Mouse (Mus musculus): Measurements from ENCODE around the gene Gm11564. TPM values are rescaled to one million over a fixed set of nuclear protein-coding genes. Genes with fewer than 3 reads are reported as not detected.

The Gm11564 gene
- polyA plus RNA-seq, 1 experiment: not detected

Other genes with a start within 250 kb of the Gm11564 start
- gene Krtap3-1, start 249.0 kb downstream of the Gm11564 start, polyA plus RNA-seq (2012; rRNA removed): 0.30 and 0.55 TPM in 2 replicates
- gene Krtap1-5, start 234.7 kb downstream of the Gm11564 start, polyA plus RNA-seq (2012; rRNA removed): not detected in 2 replicates
- not detected in 2 replicates for gene Krtap1-4, start 232.0 kb downstream of the Gm11564 start, polyA plus RNA-seq (2012; rRNA removed)
- gene Krtap1-3, start 224.3 kb downstream of the Gm11564 start, polyA plus RNA-seq (2012; rRNA removed): not detected in 2 replicates
- not detected in 2 replicates for gene Krtap9-3, start 217.6 kb downstream of the Gm11564 start, polyA plus RNA-seq (2012; rRNA removed)
- 0.21 TPM in 1 of 2 replicates, not detected in the other for gene Gm11938, start 212.4 kb downstream of the Gm11564 start, polyA plus RNA-seq (2012; rRNA removed)
- not detected in 2 replicates for gene Gm11937, start 205.5 kb downstream of the Gm11564 start, polyA plus RNA-seq (2012; rRNA removed)
- gene Krtap2-4, start 200.8 kb downstream of the Gm11564 start, polyA plus RNA-seq (2012; rRNA removed): 0.22 TPM in 1 of 2 replicates, not detected in the other
- gene Gm11562, start 195.2 kb downstream of the Gm11564 start, polyA plus RNA-seq (2012; rRNA removed): 0.26 TPM in 1 of 2 replicates, not detected in the other
- gene Krtap4-1, start 187.4 kb downstream of the Gm11564 start, polyA plus RNA-seq (2012; rRNA removed): not detected in 2 replicates
- gene Krtap4-2, start 180.6 kb downstream of the Gm11564 start, polyA plus RNA-seq (2012; rRNA removed): not detected in 2 replicates
- gene Krtap4-7, start 171.6 kb downstream of the Gm11564 start, polyA plus RNA-seq (2012; rRNA removed): not detected in 2 replicates
- not detected in 2 replicates for gene Gm11555, start 165.4 kb downstream of the Gm11564 start, polyA plus RNA-seq (2012; rRNA removed)
- gene Gm11563, start 156.7 kb downstream of the Gm11564 start, polyA plus RNA-seq (2012; rRNA removed): not detected in 2 replicates
- gene Krtap4-6, start 149.7 kb downstream of the Gm11564 start, polyA plus RNA-seq (2012; rRNA removed): not detected in 2 replicates
- not detected in 2 replicates for gene Gm14190, start 124.9 kb downstream of the Gm11564 start, polyA plus RNA-seq (2012; rRNA removed)
- gene Gm14180, start 81.4 kb downstream of the Gm11564 start, polyA plus RNA-seq (2012; rRNA removed): not detected in 2 replicates
- not detected in 2 replicates for gene Gm11595, start 42.8 kb downstream of the Gm11564 start, polyA plus RNA-seq (2012; rRNA removed)
- not detected in 2 replicates for gene Krtap4-8, start 35.0 kb downstream of the Gm11564 start, polyA plus RNA-seq (2012; rRNA removed)
- gene Krtap4-9, start 30.5 kb downstream of the Gm11564 start, polyA plus RNA-seq (2012; rRNA removed): not detected in 2 replicates
- not detected in 2 replicates for gene Gm11596, start 22.2 kb downstream of the Gm11564 start, polyA plus RNA-seq (2012; rRNA removed)
- gene Gm11569, start 16.7 kb downstream of the Gm11564 start, polyA plus RNA-seq (2012; rRNA removed): not detected in 2 replicates
- gene Gm11554, start 11.2 kb downstream of the Gm11564 start, polyA plus RNA-seq (2012; rRNA removed): not detected in 2 replicates
- not detected in 2 replicates for gene Krtap4-13, start 5.8 kb downstream of the Gm11564 start, polyA plus RNA-seq (2012; rRNA removed)
- gene 2300003K06Rik, start 22.4 kb upstream of the Gm11564 start, polyA plus RNA-seq (2012; rRNA removed): not detected in 2 replicates
- 0.11 and 0.33 TPM in 2 replicates for gene Krtap4-16, start 35.9 kb upstream of the Gm11564 start, polyA plus RNA-seq (2012; rRNA removed)
- not detected in 2 replicates for gene Gm11568, start 42.3 kb upstream of the Gm11564 start, polyA plus RNA-seq (2012; rRNA removed)
- gene Gm11559, start 48.8 kb upstream of the Gm11564 start, polyA plus RNA-seq (2012; rRNA removed): not detected in 2 replicates
- not detected in 2 replicates for gene Krtap9-1, start 57.7 kb upstream of the Gm11564 start, polyA plus RNA-seq (2012; rRNA removed)
- gene Gm11567, start 63.5 kb upstream of the Gm11564 start, polyA plus RNA-seq (2012; rRNA removed): not detected in 2 replicates
- gene Krtap31-1, start 92.3 kb upstream of the Gm11564 start, polyA plus RNA-seq (2012; rRNA removed): not detected in 2 replicates
- gene Gm11565, start 99.1 kb upstream of the Gm11564 start, polyA plus RNA-seq (2012; rRNA removed): not detected in 2 replicates
- not detected in 2 replicates for gene Krtap31-2, start 120.6 kb upstream of the Gm11564 start, polyA plus RNA-seq (2012; rRNA removed)
- not detected in 2 replicates for gene Krtap9-5, start 132.8 kb upstream of the Gm11564 start, polyA plus RNA-seq (2012; rRNA removed)
- gene Krtap29-1, start 163.4 kb upstream of the Gm11564 start, polyA plus RNA-seq (2012; rRNA removed): not detected in 2 replicates
- not detected in 2 replicates for gene Krtap16-1, start 170.9 kb upstream of the Gm11564 start, polyA plus RNA-seq (2012; rRNA removed)
- gene Krtap17-1, start 178.3 kb upstream of the Gm11564 start, polyA plus RNA-seq (2012; rRNA removed): not detected in 2 replicates
- gene Krt33a, start 200.5 kb upstream of the Gm11564 start, polyA plus RNA-seq (2012; rRNA removed): not detected in 2 replicates
- not detected in 2 replicates for gene Krt33b, start 214.2 kb upstream of the Gm11564 start, polyA plus RNA-seq (2012; rRNA removed)
- gene Krt34, start 225.9 kb upstream of the Gm11564 start, polyA plus RNA-seq (2012; rRNA removed): not detected in 2 replicates
- 0.19 and 0.25 TPM in 2 replicates for gene Krt31, start 234.9 kb upstream of the Gm11564 start, polyA plus RNA-seq (2012; rRNA removed)

Data from large intestine, adult 2 months (tissue).